Mouse (Mus musculus) neural tube, embryonic 15.5 days (tissue): ENCODE measurements around the gene Ccl7. TPM values are rescaled to one million over a fixed set of nuclear protein-coding genes. Genes with fewer than 3 reads are reported as not detected.

Experiments
- ATAC-seq: fragments of 200-750 bp; cut with Nextera tagmentation; 2 replicates; pipeline ENCODE4 v1.8.0; 2017; ENCODE audit warnings: mild to moderate bottlenecking, moderate TSS enrichment, moderate library complexity; ENCODE audit not compliant: low FRiP score
- H3K27ac ChIP-seq: fragments of 300-500 bp; sonication (generic); replicated peaks from 2 replicates; pipeline ENCODE4 v1.5.1; 2015; ENCODE audit warnings: mild to moderate bottlenecking, inconsistent platforms
- H3K27me3 ChIP-seq: fragments of 300-500 bp; sonication (generic); replicated peaks from 2 replicates; pipeline ENCODE4 v1.6.1; 2015; ENCODE audit warnings: inconsistent platforms
- H3K36me3 ChIP-seq: fragments of 300-500 bp; sonication (generic); 2 replicates; pipeline ENCODE4 v1.6.1; 2015; ENCODE audit warnings: inconsistent platforms
- H3K4me1 ChIP-seq: fragments of 300-500 bp; sonication (generic); 2 replicates; pipeline ENCODE4 v1.6.1; 2015; ENCODE audit warnings: inconsistent platforms
- H3K4me2 ChIP-seq: fragments of 300-500 bp; sonication (generic); 2 replicates; pipeline ENCODE4 v1.6.1; 2015; ENCODE audit warnings: inconsistent platforms, mild to moderate bottlenecking, moderate library complexity
- H3K4me3 ChIP-seq: fragments of 300-500 bp; sonication (generic); replicated peaks from 2 replicates; pipeline ENCODE4 v1.5.1; 2015; ENCODE audit warnings: mild to moderate bottlenecking, inconsistent platforms
- H3K9ac ChIP-seq: fragments of 300-500 bp; sonication (generic); replicated peaks from 2 replicates; pipeline ENCODE4 v1.6.1; 2015; ENCODE audit warnings: mild to moderate bottlenecking, inconsistent platforms
- H3K9me3 ChIP-seq: fragments of 300-500 bp; sonication (generic); replicated peaks from 2 replicates; pipeline ENCODE4 v1.6.1; 2016; ENCODE audit warnings: inconsistent platforms
- WGBS: fragments of 180-500 bp; shearing (Covaris S2); methylation state at CpG from one replicate; pipeline ENCODE4 v1.1.7; 2015; ENCODE audit warnings: mixed read lengths; 5-methylcytosine and 5-hydroxymethylcytosine counted together
- polyA plus RNA-seq: library from polyadenylated mRNA; unstranded; fragments of >200 nt; fragmentation: Nextera tagmentation; extraction: Ambion mirVana; gene quantifications from 2 replicates; pipeline ENCODE4 v1.2.1, GENCODE M21; 2015

The Ccl7 gene
- polyA plus RNA-seq, result 1.3 and 2.5 TPM in 2 replicates

GRCm38 (mm10) chr11:82045471-82045870 is at the start of gene Ccl7:
Gene Ccl7 (plus strand): TSS chr11:82045712.
- H3K9me3 ChIP-seq, result no peaks in the 10 kb centered on the region
- no peak within 1 kb of the TSS for H3K27ac ChIP-seq
- 74% methylated on average over 3 of the region's 3 CpGs for WGBS
- no peaks in the 10 kb centered on the region for H3K36me3 ChIP-seq
- H3K4me2 ChIP-seq, result no peak within 1 kb of the TSS
- H3K4me1 ChIP-seq, result no peaks in the 10 kb centered on the region
- no peaks in the 10 kb centered on the region for H3K27me3 ChIP-seq
- H3K9ac ChIP-seq, result no peak within 1 kb of the TSS
- H3K4me3 ChIP-seq, result no peak within 1 kb of the TSS
- ATAC-seq, result no peak

GRCm38 (mm10) chr11:81996172-81996841 is 49.2 kb upstream of the Ccl7 start:
- Histone ChIP-seq H3K9me3 (no peaks in the 10 kb centered on the region), H3K4me3 (no peak overlapping the region), H3K4me1 (peaks cover 2% of the 10 kb centered on the region; the same call in 1 of the 2 replicates), H3K4me2 (no peak overlapping the region), H3K27ac (0 out of 2 replicates have a peak overlapping the region, but pooled peaks have one; percentile 6), H3K27me3 (peaks cover 3% of the 10 kb centered on the region), H3K9ac (no peak overlapping the region), H3K36me3 (no peaks in the 10 kb centered on the region)
- no peak for ATAC-seq
- 58% methylated on average over 10 of the region's 10 CpGs for WGBS

GRCm38 (mm10) chr11:81997085-81997484 is 48.4 kb upstream of the Ccl7 start:
- Histone ChIP-seq H3K36me3 (no peaks in the 10 kb centered on the region), H3K9me3 (no peaks in the 10 kb centered on the region), H3K4me3 (no peak overlapping the region), H3K4me1 (peaks cover 2% of the 10 kb centered on the region; the same call in 1 of the 2 replicates), H3K27ac (no peak overlapping the region), H3K27me3 (peaks cover 3% of the 10 kb centered on the region), H3K9ac (no peak overlapping the region), H3K4me2 (no peak overlapping the region)
- no peak for ATAC-seq
- WGBS, result 89% methylated on average over 5 of the region's 5 CpGs

- H3K9me3 ChIP-seq, result no peaks in the 10 kb centered on the region
- H3K27ac ChIP-seq, result no peak overlapping the region
- no peak for ATAC-seq
- no peak overlapping the region for H3K4me3 ChIP-seq
- 94% methylated on average over 3 of the region's 3 CpGs for WGBS
- no peak overlapping the region for H3K4me2 ChIP-seq
- no peaks in the 10 kb centered on the region for H3K36me3 ChIP-seq
- H3K4me1 ChIP-seq, result peaks cover 2% of the 10 kb centered on the region; the same call in 1 of the 2 replicates
- peaks cover 3% of the 10 kb centered on the region for H3K27me3 ChIP-seq
- H3K9ac ChIP-seq, result no peak overlapping the region
Observed at GRCm38 (mm10) chr11:81998646-81999045, 46.9 kb upstream of the Ccl7 start.

- Histone ChIP-seq H3K9ac (no peak overlapping the region), H3K4me1 (peaks cover 2% of the 10 kb centered on the region; the same call in 1 of the 2 replicates), H3K4me2 (no peak overlapping the region), H3K9me3 (no peaks in the 10 kb centered on the region), H3K4me3 (no peak overlapping the region), H3K27me3 (peaks cover 3% of the 10 kb centered on the region), H3K27ac (no peak overlapping the region), H3K36me3 (no peaks in the 10 kb centered on the region)
- ATAC-seq, result no peak
- 74% methylated on average over 4 of the region's 4 CpGs for WGBS
Observed at GRCm38 (mm10) chr11:81999469-81999868, 46.0 kb upstream of the Ccl7 start.

- ATAC-seq, result no peak
- Histone ChIP-seq H3K9ac (no peak overlapping the region), H3K4me3 (no peak overlapping the region), H3K27me3 (peaks cover 3% of the 10 kb centered on the region), H3K4me2 (no peak overlapping the region), H3K9me3 (no peaks in the 10 kb centered on the region), H3K36me3 (no peaks in the 10 kb centered on the region), H3K4me1 (peaks cover 2% of the 10 kb centered on the region; the same call in 1 of the 2 replicates), H3K27ac (no peak overlapping the region)
- WGBS, result 58% methylated on average over 5 of the region's 5 CpGs
Observed at GRCm38 (mm10) chr11:82000581-82000980, 44.9 kb upstream of the Ccl7 start.

GRCm38 (mm10) chr11:82004810-82005209 is 40.7 kb upstream of the Ccl7 start:
- WGBS, result 74% methylated on average over 2 of the region's 2 CpGs
- Histone ChIP-seq H3K9me3 (no peaks in the 10 kb centered on the region), H3K36me3 (no peaks in the 10 kb centered on the region), H3K27ac (no peak overlapping the region), H3K27me3 (peaks cover 3% of the 10 kb centered on the region; the same call in 1 of the 2 replicates), H3K9ac (no peak overlapping the region), H3K4me3 (no peak overlapping the region), H3K4me1 (peaks cover 16% of the 10 kb centered on the region), H3K4me2 (no peak overlapping the region)
- no peak for ATAC-seq

- peak overlapping the region; percentile 23 for H3K27ac ChIP-seq
- WGBS, result 39% methylated on average over 12 of the region's 12 CpGs
Observed at GRCm38 (mm10) chr11:82006796-82007423, 38.6 kb upstream of the Ccl7 start.

GRCm38 (mm10) chr11:82010115-82010514 is 35.4 kb upstream of the Ccl7 start:
- H3K4me2 ChIP-seq, result no peak overlapping the region
- no peak overlapping the region for H3K27ac ChIP-seq
- no peaks in the 10 kb centered on the region for H3K9me3 ChIP-seq
- H3K9ac ChIP-seq, result no peak overlapping the region
- WGBS, result 92% methylated on average over 3 of the region's 3 CpGs
- no peaks in the 10 kb centered on the region for H3K27me3 ChIP-seq
- ATAC-seq, result no peak
- H3K4me1 ChIP-seq, result peaks cover 16% of the 10 kb centered on the region
- no peaks in the 10 kb centered on the region for H3K36me3 ChIP-seq
- no peak overlapping the region for H3K4me3 ChIP-seq

More at GRCm38 (mm10) chr11:82006796-82007423, 38.6 kb upstream of the Ccl7 start:
- H3K9me3 ChIP-seq, result no peaks in the 10 kb centered on the region
- no peak overlapping the region for H3K4me3 ChIP-seq
- peaks cover 16% of the 10 kb centered on the region for H3K4me1 ChIP-seq
- no peak; the same call in 1 of the 2 replicates for ATAC-seq
- H3K4me2 ChIP-seq, result peak overlapping the region; percentile 33
- no peaks in the 10 kb centered on the region for H3K27me3 ChIP-seq
- no peaks in the 10 kb centered on the region for H3K36me3 ChIP-seq
- no peak overlapping the region for H3K9ac ChIP-seq

GRCm38 (mm10) chr11:82011411-82012193 is 33.9 kb upstream of the Ccl7 start:
- Histone ChIP-seq H3K4me1 (peaks cover 15% of the 10 kb centered on the region), H3K9ac (no peak overlapping the region), H3K9me3 (no peaks in the 10 kb centered on the region), H3K36me3 (no peaks in the 10 kb centered on the region), H3K4me3 (no peak overlapping the region), H3K27me3 (no peaks in the 10 kb centered on the region), H3K4me2 (no peak overlapping the region), H3K27ac (no peak overlapping the region)
- WGBS, result 64% methylated on average over 8 of the region's 8 CpGs
- ATAC-seq, result no peak

- 0% methylated on average over 1 of the region's 1 CpGs for whole genome bisulfite sequencing
- Histone ChIP-seq H3K4me1 (no peaks in the 10 kb centered on the region), H3K27ac (no peak overlapping the region), H3K27me3 (no peaks in the 10 kb centered on the region), H3K9me3 (no peaks in the 10 kb centered on the region), H3K4me2 (no peak overlapping the region), H3K4me3 (no peak overlapping the region), H3K36me3 (no peaks in the 10 kb centered on the region), H3K9ac (no peak overlapping the region)
- no peak for ATAC-seq
Observed at GRCm38 (mm10) chr11:82013756-82014155, 31.8 kb upstream of the Ccl7 start.
